Mouse (Mus musculus) intestine, embryonic 14.5 days (tissue): ENCODE results near the gene Lrch3. TPM values are rescaled to one million over a fixed set of nuclear protein-coding genes. Genes with fewer than 3 reads are reported as not detected.
A peak's percentile ranks its signal among the peaks of the same experiment; 100 is the strongest.

Experiments
- ATAC-seq: fragments of 200-750 bp; cut with Nextera tagmentation; replicated peaks from 2 replicates; pipeline ENCODE4 v1.8.0; 2017; ENCODE audit warnings: low read depth, moderate number of reproducible peaks, moderate TSS enrichment, moderate library complexity; ENCODE audit not compliant: low FRiP score, low TSS enrichment
- DNase-seq: peaks from one replicate; pipeline ENCODE4 v3.0.0-alpha.2; 2018; ENCODE audit warnings: low spot score
- H3K27ac ChIP-seq: fragments of 300-500 bp; sonication (generic); 2 replicates; pipeline ENCODE4 v1.5.1; 2014; ENCODE audit warnings: low read depth, mild to moderate bottlenecking, control low read depth
- H3K27me3 ChIP-seq: fragments of 300-500 bp; sonication (generic); replicated peaks from 2 replicates; pipeline ENCODE4 v1.6.1; 2014; ENCODE audit warnings: low read length, control low read depth; ENCODE audit not compliant: control insufficient read depth, insufficient read depth
- H3K36me3 ChIP-seq: fragments of 300-500 bp; sonication (generic); 2 replicates; pipeline ENCODE4 v1.6.1; 2014; ENCODE audit warnings: low read length, control low read depth; ENCODE audit not compliant: control insufficient read depth, insufficient read depth
- H3K4me1 ChIP-seq: fragments of 300-500 bp; sonication (generic); replicated peaks from 2 replicates; pipeline ENCODE4 v1.6.1; 2014; ENCODE audit warnings: low read length, control low read depth, mixed read lengths; ENCODE audit not compliant: control insufficient read depth, insufficient read depth
- H3K4me2 ChIP-seq: fragments of 300-500 bp; sonication (generic); 2 replicates; pipeline ENCODE4 v1.6.1; 2014; ENCODE audit warnings: low read length
- H3K4me3 ChIP-seq: fragments of 300-500 bp; sonication (generic); 2 replicates; pipeline ENCODE4 v1.5.1; 2014; ENCODE audit warnings: low read depth, low read length, control low read depth, mixed read lengths
- H3K9ac ChIP-seq: fragments of 300-500 bp; sonication (generic); 2 replicates; pipeline ENCODE4 v1.6.1; 2014; ENCODE audit warnings: mild to moderate bottlenecking, low read length
- H3K9me3 ChIP-seq: fragments of 300-500 bp; sonication (generic); 2 replicates; pipeline ENCODE4 v1.6.1; 2016; ENCODE audit warnings: low read length, control low read depth; ENCODE audit not compliant: control insufficient read depth
- WGBS: fragments of 180-500 bp; shearing (Covaris S2); extraction: QIAGEN DNeasy Blood & Tissue Kit; methylation state at CpG from one replicate; pipeline ENCODE4 v1.1.7; 2014; 5-methylcytosine and 5-hydroxymethylcytosine counted together
- polyA plus RNA-seq: library from polyadenylated mRNA; unstranded; fragments of >200 nt; fragmentation: Nextera tagmentation; extraction: Ambion mirVana; gene quantifications from 2 replicates; pipeline ENCODE4 v1.2.1, GENCODE M21; 2014

Lrch3 gene
- polyA plus RNA-seq, 1 experiment from 2014 or later, result 22.1 TPM

DNA sequence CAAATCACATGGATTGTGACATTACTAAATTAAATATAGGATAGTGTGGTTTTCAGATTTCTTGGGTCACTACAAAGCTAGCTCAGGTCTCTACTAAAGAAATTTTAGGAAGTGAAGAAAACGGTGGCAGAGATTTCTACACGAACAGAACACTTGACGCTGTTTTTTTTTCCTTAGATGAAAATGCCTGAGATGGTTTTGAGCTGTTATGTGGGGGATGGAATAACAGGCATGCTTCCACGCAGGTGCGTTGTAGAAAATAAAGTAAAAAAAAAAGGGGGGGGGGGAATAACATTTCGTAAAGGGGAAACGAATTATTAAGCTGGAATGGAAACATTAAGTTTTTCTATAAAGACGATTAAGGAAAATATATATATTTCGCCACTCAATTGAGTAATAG is 37.1 kb upstream of the Lrch3 start:
- Histone ChIP-seq H3K36me3 (no peaks in the 10 kb centered on the region), H3K27ac (no peak overlapping the region), H3K9ac (peak overlapping the region; percentile 88), H3K4me2 (peak overlapping the region; percentile 87), H3K4me3 (peak overlapping the region; percentile 96), H3K27me3 (no peaks in the 10 kb centered on the region), H3K9me3 (no peaks in the 10 kb centered on the region), H3K4me1 (peaks cover 11% of the 10 kb centered on the region)
- ATAC-seq (no peak), DNase-seq (no peak)
- 23% methylated on average over 9 of the region's 9 CpGs for WGBS

DNA sequence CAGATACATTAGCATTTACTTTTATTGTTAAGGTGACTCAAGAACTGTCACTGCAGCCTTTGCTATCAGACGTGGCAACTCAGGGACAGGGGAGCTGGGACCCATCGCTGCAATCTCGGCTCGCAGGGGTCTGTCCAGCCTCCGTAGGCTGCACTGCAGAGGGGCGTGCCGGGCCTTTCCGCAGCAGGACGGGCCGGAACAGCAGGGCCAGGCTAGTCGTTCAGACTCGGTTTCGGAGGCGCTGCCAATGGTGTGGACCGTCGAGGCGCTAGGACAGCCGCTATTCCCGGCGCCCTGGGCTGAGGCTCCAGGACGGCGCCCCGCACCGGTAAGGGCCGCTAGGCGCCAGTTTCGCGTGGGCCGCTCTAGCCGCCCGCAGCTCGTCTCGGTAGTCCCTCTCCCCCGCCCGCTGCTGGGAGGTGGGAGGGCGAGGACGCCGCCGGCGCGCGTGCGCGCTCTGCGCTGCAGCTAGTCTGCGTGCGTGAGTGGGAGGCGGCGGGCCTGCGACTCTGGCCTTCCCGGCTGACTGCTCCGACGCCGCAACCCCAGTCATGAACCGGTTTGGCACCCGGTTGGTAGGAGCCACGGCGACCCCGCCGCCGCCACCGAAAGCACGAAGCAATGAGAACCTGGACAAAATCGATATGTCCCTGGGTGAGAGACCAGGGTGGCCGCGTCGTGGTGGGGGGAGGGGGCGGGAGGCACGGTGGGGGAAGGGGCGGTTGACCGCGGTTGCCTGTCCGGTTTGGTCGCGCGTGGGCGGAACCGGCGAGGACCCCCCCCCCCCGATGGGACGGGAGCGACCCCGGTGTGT is 36.4 kb upstream of the Lrch3 start, which contains the start of the genes Fyttd1 and Rubcn:
TSS of gene Fyttd1 (plus strand) at position 158 of the 814 bp plus-strand sequence.
TSS of gene Rubcn (minus strand) at position 424 of the 814 bp plus-strand sequence.
- peak; percentile 98 for ATAC-seq
- Histone ChIP-seq H3K4me2 (peak within 1 kb of the TSS; percentile 87), H3K4me1 (peaks cover 11% of the 10 kb centered on the region), H3K9ac (peak within 1 kb of the TSS; percentile 88), H3K36me3 (no peaks in the 10 kb centered on the region), H3K4me3 (peak within 1 kb of the TSS; percentile 96), H3K9me3 (no peaks in the 10 kb centered on the region), H3K27me3 (no peaks in the 10 kb centered on the region), H3K27ac (peak within 1 kb of the TSS; percentile 82)
- DNase-seq, result peak; percentile 96
- under 1% methylated on average over 78 of the region's 83 CpGs for WGBS

DNA sequence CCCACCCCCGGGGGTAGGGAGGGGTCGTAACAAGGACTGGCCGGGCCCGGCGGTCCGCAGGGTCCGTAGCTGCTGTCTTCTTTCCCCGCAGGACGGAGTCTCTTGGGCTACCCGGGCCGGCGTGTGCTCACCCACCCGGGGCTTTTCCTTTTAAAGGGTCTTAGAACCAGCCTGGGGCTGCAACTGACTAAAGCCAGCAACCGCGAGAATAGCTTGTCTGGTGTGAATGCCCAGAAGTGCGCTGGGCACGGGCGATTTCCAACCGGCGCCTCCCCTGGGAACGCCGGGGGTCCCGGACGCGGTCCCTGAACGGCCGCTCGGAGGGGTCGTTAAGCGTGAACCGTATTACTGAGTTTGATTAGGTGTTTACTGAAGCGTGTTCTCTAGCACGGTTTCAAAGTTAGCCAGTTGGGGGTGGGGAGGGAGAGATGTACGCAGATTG is 35.7 kb upstream of the Lrch3 start:
- Histone ChIP-seq H3K27me3 (no peaks in the 10 kb centered on the region), H3K27ac (peak overlapping the region; percentile 82; the same call in 1 of the 2 replicates), H3K4me2 (peak overlapping the region; percentile 87), H3K9me3 (no peaks in the 10 kb centered on the region), H3K9ac (peak overlapping the region; percentile 88), H3K36me3 (no peaks in the 10 kb centered on the region), H3K4me3 (peak overlapping the region; percentile 96), H3K4me1 (peaks cover 11% of the 10 kb centered on the region)
- DNase-seq (no peak), ATAC-seq (peak; percentile 16; the same call in 1 of the 2 replicates)
- WGBS, result 1% methylated on average over 32 of the region's 34 CpGs

DNA sequence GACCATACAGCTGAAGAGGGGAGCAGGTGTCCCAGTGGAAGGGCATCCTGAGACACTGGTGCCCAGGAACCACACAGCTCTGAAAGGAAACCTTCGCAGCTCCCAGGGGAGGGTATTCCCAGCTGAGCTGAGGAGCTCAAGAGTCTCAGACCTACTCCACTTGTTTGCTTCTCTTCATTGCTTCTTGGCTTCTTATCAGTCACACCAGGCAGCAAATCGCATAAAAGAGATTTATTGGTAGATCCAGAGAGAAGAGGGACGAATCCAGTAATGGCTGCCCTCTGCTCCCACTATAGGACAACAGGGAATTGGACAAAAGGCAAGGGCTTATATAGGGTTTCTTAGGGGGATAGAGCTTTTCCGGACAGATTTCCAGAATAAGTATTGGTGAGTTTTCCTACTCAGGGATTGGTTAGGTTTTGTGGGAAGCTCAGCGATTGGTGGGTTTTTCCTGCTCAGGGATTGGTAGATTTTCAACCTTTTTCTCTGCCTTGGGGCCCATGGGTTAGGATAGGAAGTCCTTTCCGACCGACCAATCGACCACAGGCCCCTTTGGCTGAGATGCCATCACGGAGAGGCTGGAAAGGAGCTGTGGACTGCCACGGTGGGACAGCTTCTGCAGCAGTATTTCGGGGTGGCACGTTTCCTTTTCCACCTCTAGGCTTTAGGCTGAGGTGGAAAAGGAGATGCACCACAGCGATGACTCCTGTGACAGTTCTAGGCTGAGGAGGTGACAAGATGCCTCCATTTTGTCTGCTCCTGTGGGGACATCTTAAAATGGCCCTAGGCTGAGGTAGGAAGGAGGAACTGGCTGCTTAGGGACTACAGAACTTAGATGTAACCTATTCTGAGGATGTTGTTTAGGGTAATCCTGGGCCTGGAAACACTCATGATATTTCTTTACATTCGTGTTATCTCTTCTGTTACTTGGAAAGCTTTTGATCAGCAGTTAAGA is 34.7 kb upstream of the Lrch3 start:
- ATAC-seq, result no peak
- Histone ChIP-seq H3K4me1 (peaks cover 11% of the 10 kb centered on the region), H3K27ac (no peak overlapping the region), H3K4me2 (peak overlapping the region; percentile 87), H3K36me3 (peaks cover 7% of the 10 kb centered on the region), H3K9ac (no peak overlapping the region; the same call in 1 of the 2 replicates), H3K4me3 (peak overlapping the region; percentile 96), H3K27me3 (no peaks in the 10 kb centered on the region), H3K9me3 (no peaks in the 10 kb centered on the region)
- DNase-seq, result peak; percentile 59
- WGBS, result 80% methylated on average over 14 of the region's 14 CpGs

GRCm38 (mm10) chr16:32881538-32881937 is 32.4 kb upstream of the Lrch3 start:
- no peak overlapping the region for H3K27ac ChIP-seq
- H3K4me2 ChIP-seq, result no peak overlapping the region
- H3K36me3 ChIP-seq, result peaks cover 22% of the 10 kb centered on the region
- no peaks in the 10 kb centered on the region for H3K27me3 ChIP-seq
- H3K4me3 ChIP-seq, result no peak overlapping the region
- WGBS, result 87% methylated on average over 7 of the region's 7 CpGs
- ATAC-seq, result no peak
- H3K4me1 ChIP-seq, result peaks cover 11% of the 10 kb centered on the region
- H3K9ac ChIP-seq, result no peak overlapping the region
- no peaks in the 10 kb centered on the region for H3K9me3 ChIP-seq
- DNase-seq, result no peak

DNA sequence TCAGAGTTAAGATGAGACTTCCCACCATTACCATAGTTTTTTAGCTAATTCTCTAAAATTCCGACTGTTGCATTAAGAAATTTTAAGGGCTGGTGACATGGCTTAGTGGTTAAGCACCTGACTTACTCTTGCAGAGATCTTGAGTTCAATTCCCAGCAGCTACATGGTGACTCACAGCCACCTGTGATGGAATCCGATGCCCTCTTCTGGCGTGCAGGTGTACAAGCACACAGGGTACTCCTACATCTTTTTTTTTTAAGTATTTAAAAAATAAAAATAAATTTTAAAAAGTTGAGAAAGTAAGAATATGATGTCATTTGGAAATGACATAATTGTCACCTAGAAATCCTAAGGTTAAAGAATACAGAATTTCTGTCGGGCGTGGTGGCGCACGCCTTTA is 25.9 kb upstream of the Lrch3 start:
- H3K9ac ChIP-seq, result no peak overlapping the region
- H3K27me3 ChIP-seq, result no peaks in the 10 kb centered on the region
- no peaks in the 10 kb centered on the region for H3K9me3 ChIP-seq
- DNase-seq, result no peak
- WGBS, result 84% methylated on average over 7 of the region's 7 CpGs
- no peaks in the 10 kb centered on the region for H3K4me1 ChIP-seq
- no peak overlapping the region for H3K4me2 ChIP-seq
- H3K36me3 ChIP-seq, result peaks cover 62% of the 10 kb centered on the region
- H3K27ac ChIP-seq, result no peak overlapping the region
- no peak overlapping the region for H3K4me3 ChIP-seq
- ATAC-seq, result no peak

DNA sequence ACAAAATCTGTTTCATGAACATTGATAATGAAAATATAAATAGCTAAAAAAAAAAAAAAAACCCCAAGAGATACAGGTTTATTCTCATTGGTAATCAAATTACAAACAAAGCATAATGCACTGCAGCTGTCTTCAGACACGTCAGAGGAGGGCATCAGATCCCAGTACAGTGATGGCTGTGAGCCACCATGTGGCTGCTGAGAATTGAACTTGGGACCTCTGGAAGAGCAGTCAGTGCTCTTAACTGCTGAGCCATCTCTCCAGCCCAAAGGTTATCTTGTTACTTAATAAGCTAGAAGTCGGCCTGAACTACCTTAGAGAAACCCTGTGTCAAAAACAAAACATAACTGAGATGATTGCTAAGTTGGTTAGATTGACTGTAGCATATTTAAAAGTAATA is 24.0 kb upstream of the Lrch3 start:
- H3K36me3 ChIP-seq, result peaks cover 66% of the 10 kb centered on the region
- ATAC-seq, result no peak

DNA sequence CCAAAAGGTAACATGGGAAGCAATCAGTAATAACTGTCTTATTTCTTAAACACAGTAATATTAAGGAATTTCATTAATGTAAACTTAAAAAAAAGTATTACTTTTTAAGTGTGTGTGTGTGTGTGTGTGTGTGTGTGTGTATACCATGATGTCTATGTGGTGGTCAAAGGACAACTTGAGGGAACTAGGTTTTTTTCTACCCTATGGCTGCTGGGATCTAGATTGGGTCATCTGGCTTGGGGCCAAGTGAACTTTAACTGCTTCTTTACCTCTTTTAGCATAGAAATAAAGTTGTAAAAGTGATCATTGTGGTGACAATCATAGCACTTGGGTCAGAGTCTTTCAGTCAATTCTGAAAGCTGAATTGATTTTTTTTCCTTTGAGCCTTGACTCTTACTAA is 17.8 kb upstream of the Lrch3 start:
- no peak overlapping the region for H3K27ac ChIP-seq
- no peak overlapping the region for H3K4me3 ChIP-seq
- peaks cover 85% of the 10 kb centered on the region for H3K36me3 ChIP-seq
- no peaks in the 10 kb centered on the region for H3K4me1 ChIP-seq
- no peak for ATAC-seq
- no peak for DNase-seq
- H3K4me2 ChIP-seq, result no peak overlapping the region
- no peaks in the 10 kb centered on the region for H3K27me3 ChIP-seq
- no peak overlapping the region for H3K9ac ChIP-seq
- no peaks in the 10 kb centered on the region for H3K9me3 ChIP-seq

More for the DNA sequence above, 24.0 kb upstream of the Lrch3 start:
- Histone ChIP-seq H3K9ac (no peak overlapping the region), H3K9me3 (no peaks in the 10 kb centered on the region), H3K4me3 (no peak overlapping the region), H3K4me2 (no peak overlapping the region), H3K27me3 (no peaks in the 10 kb centered on the region), H3K27ac (no peak overlapping the region), H3K4me1 (no peaks in the 10 kb centered on the region)
- DNase-seq, result no peak
- 59% methylated on average over 2 of the region's 2 CpGs for WGBS
